Mouse (Mus musculus): ENCODE data around the gene Mepce. TPM values are rescaled to one million over a fixed set of nuclear protein-coding genes. Genes with fewer than 3 reads are reported as not detected.
"Not testable (repeated sequence)": the region's sequence is repeated elsewhere in the genome, so short reads cannot be mapped to it uniquely, and the experiment has no call there.

The Mepce gene
- total RNA-seq, 2 experiments from 2014 or later: 33.9 to 48.4 TPM

DNA sequence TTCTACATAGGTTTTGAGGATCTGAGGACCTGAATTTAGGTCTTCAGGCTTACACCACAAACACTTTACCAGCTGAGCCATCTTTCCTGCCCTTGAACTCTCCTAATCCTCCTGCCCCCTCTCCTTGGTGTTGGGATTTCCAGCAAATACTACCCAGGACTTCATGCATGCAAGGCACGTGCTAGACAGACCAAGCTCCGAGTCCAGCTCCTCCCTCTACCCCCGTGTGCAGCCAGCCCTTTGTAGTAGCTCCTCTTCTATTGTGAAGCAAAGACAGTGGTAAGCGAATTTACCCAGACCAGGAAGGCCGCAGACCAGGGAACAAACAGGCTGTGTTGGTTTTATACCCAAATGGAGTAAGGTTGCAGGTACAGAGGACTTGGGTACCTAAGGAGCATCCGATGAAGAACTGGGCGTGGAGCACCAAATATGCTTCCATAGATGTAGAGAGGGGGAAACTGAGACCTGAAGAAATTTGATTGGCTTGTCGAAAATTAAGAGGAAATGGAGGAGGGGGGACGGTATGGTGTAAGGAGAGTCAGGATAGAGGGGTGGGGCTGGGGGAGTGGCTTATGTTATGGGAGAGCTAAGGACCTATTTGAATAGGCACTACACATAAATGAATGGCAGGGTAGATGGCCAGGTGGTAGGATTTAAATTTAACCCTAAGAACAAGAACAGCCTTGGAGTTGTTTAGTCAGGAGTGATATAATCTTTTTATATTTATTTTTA is 22.7 kb downstream of the Mepce start:
- no peak for ATAC-seq (replicated peaks; ENCODE audit: poor library complexity, severe bottlenecking)

DNA sequence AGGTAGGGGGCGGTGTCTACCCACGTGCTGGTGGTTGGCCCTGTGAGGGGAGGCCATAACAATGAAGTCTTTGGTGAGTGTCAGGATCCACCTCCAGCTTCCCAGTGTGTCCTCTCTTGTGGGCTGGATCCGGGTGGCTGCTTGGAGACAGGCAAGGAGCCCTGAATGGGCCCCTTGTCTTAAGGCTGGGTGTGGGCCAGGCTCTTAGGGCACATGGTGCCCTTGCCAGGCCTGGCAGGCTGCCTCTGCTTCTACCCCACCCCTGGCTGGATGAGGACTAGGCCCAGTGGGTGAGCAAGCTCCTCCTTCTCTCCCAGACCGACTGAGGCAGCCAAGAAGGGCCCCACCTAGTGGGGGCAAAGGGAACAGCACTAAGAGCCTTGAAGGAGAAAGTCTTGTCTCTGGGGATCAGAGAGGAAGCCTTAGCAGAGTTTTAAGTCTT is 27.5 kb downstream of the Mepce start:
- ATAC-seq (replicated peaks; ENCODE audit: poor library complexity, severe bottlenecking): peak; percentile 87

DNA sequence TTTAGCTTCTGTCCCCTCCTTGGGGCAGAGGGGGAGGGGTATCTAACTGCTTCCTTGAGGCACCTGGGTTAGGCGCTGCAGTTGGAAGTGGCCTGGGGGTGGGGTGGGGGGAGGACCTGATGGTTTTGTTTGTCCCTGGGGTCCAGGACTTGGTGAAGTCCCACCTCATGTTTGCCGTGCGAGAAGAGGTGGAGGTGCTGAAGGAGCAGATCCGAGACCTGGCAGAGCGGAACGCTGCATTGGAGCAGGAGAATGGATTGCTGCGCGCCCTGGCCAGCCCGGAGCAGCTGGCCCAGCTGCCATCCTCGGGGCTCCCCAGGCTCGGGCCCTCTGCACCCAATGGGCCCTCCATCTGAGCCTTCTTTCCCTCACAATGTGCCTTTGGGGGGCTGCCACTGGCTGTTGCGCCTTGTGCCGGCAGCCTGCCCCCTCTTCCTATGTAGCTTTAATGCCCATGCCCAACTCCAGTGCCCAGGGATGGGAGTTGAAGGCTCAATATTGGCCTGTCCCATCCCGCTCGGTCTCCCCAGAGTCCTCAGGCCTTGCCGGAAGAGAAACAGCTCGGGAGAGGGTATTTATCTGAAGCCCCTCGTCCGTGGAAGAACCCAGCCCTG is 28.4 kb downstream of the Mepce start:
- ATAC-seq (replicated peaks; ENCODE audit: poor library complexity, severe bottlenecking): no peak

DNA sequence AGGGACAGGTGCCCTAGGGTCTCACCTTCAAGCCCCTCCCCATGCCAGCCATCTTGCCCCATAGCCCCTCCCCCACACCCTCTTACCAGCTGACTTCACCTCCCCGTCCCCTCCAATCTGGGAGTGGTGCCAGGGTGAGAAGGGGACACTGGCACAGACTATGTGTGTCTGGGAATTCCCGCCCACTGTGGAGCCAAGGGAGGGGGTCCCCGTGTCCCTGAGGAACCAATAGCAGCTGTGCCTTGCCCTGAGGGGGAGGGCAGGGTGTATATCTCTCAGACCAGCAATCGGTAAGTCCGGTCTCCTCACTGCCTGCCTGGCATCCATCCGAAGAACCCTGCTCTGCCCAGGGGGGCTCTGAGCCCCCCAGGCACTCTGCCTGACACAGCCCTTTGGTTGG is 29.6 kb downstream of the Mepce start:
- ATAC-seq (replicated peaks; ENCODE audit: poor library complexity, severe bottlenecking): no peak

DNA sequence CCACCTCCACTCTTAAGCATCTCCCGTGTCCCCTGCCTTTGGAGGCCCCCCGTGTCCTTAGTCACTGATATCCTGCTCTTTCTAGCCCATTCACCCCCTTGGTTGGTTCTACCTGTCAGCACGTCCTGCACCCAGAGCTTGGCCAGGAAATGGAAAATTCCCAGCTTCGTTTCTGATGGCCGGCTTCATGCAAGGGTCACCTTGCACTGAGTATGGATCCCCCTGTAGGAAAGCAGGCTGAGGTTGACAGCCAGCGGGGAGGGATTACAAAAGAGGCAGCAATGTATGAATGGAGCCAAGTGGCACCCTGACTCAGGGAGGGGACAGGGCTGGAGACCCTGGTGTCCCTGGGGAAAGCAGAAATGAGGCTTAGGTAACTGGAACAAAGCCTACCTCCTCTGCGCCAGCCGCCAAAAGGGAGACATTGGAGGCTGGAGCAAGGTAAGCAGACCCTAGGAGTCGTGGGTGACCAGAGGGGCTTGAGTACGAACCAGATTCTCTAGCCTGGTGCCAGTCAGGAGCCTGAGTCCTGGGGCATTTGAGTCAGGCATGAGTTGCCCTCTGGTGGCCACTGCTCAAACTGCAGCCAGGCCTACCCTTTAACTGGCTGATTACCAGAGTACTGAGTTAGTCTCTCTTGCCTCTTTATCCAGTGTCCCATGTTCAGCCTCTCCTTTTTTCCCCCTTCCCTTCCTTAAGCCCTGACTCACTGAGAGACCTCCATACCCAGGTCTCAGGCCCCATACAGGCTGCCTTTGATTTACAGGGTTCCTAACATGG is 30.4 kb downstream of the Mepce start:
- peak; percentile 67 for ATAC-seq (replicated peaks; ENCODE audit: poor library complexity, severe bottlenecking)

DNA sequence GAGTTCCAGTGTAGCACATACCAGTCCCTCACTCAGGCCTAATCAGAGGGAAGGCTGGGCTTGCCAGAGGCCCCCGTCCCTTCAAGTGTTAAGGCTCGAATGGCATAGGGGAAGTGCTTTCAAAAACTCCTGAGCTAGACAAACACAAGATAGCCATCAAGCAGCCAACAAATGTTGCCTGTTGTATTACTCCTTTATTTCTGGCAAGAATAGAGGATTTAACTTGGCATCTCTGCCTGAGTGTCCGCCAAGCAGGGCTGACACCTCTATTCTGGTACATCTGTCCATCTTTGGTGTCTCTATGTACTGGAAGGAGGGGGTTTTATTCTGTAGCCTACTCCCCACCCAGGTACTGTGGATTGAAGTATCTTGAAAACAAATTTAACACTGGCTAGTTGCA is 31.3 kb downstream of the Mepce start:
- no peak for ATAC-seq (replicated peaks; ENCODE audit: poor library complexity, severe bottlenecking)

DNA sequence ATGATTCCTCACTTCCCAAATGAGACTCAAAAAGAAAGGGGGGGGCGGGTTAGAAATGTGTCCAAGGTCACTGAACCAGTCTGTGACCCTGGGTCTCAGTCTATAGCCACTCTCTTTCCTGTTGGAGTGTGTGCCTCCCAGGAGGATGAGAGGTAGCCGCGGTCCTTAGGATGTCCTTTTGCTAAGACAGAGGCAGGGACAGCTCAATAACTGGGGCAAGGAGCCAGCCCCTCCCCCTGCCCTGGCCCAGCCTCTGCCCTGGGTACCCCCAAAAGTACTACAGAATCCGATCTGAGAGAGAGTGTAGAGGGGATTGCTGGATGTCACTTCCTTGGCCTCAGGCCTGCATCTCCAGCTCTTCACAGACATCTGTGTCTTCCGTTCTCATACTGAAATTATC is 32.0 kb downstream of the Mepce start:
- ATAC-seq (replicated peaks; ENCODE audit: poor library complexity, severe bottlenecking): no peak

DNA sequence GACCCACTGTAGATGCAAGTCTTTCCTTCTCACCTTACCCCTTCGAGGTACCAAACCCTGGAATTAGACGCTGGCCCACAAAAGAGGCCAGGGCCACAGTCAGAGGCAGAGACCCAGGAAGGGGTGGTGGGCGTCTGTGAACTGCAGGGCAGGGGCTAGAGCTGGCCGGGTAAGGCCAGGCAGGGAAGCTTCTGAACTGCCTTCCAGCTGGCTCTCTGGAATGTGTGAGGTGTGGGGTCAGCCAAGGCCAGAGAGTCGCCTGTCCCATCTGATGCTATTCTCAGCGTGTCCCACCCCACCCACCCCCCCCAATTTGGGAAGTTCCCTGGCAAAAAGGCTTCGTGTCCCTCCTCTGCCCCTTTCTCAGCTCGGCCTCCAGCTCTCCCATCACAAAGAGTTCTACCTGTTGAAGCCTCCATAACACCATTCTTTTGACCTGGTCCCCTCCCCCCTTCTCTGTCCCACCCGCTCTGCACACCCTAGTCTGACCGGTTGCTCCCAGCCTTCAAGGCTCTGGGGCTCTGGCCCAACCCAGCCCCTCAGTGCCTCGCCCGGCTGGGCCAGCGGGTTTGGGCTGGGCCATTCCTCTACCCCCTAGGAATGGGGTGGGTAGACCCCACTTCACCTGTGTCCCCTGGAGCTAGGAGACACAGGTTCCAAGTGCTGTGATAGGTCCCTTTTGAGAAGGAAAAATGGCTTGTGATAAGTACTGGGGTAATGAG is 34.2 kb downstream of the Mepce start:
- ATAC-seq (replicated peaks; ENCODE audit: poor library complexity, severe bottlenecking): no peak

DNA sequence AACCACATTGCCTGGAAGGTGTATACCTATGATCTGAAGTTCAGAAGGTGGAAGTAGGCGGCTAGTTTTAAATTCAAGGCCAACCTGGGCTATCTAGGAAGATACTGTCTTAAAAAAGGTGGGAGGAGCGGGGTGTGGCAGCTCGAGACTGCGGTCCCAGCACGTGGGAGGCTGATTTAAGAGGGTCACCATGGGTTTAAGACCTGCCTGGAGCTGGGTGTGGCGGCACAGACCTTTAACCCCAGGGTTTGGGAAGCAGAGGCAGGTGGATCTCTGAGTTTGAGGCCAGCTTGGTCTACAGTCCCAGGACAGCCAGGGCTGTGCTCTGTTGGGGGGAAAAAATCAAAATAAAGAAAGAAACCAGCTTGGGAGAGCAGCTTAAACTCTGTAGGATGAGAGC is 35.5 kb downstream of the Mepce start:
- no peak for ATAC-seq (replicated peaks; ENCODE audit: poor library complexity, severe bottlenecking)

DNA sequence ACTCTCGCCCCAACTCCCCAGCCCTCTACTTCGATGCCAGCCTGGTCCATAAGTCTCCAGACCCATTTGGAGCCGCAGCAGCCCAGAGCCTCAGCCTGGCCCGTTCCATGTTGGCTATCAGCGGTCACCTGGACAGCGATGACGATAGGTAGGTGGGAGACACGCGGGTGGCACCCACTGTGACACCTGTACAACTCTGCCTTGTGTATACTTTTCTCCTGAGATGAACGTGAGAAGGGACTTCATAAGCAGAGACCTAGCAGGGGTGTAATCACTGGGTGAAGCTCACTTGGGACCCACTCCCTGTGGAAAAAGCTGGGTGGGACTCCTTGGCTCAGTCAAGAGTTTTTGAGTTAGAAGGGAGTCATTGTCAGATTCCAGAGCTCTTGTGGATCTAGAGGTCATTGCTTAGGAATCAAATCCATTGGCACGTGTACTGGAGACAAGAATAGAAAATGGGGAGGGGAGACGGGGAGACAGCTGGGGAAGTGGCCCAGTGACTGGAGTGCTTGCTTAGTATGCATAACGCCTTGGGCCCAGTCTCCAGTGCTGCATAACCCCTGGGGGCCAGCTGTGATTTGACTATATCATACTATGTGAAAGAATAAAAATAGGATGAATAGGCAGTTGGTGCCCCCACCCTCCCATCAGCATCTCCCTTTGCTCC is 36.1 kb downstream of the Mepce start:
- ATAC-seq (replicated peaks; ENCODE audit: poor library complexity, severe bottlenecking): no peak

DNA sequence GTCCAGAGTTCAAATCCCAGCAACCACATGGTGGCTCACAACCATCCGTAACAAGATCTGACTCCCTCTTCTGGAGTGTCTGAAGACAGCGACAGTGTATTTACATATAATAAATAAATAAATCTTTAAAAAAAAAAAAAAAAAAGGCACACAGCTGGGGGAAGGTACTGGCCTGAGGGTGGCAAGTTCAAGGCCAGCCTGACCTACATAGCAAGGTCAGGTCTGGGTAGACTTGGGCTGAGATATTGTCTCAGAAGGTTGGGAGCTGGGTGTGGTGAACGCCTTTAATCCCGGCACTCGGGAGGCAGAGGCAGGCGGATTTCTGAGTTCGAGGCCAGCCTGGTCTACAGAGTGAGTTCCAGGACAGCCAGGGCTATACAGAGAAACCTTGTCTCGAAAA is 37.2 kb downstream of the Mepce start:
- not testable (repeated sequence) for ATAC-seq (replicated peaks; ENCODE audit: poor library complexity, severe bottlenecking)

DNA sequence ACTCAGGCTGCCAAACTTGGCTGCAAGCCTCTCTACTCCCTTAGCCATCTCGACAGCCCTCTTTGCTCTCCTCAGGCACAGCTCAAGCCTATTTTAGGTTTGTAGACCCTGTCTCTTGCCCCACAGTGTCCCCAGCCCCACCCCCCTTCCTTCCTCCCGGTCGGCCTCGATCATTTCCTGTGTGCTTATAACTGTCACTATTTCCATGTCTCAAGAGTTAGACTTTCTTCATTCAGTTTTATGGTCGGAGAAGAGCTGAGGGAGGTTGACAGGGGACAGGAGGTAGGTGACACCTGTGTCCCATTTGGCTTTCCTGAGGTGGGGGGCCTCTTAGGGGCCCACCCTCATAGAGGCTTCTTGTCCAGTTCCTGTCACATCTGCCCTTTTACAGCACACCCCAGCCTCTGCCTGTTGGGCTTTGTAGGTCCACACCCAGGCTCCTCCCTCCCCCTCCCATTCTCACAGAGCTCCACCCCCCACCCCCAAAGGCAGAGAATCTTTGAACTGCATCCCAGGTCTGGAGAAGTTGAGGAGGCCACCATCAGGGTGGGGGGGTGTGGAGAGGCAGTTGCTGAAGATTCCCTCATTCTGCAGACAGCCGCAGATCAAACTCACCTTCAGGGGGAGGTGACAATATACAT is 38.1 kb downstream of the Mepce start:
- ATAC-seq (replicated peaks; ENCODE audit: poor library complexity, severe bottlenecking): peak; percentile 29

DNA sequence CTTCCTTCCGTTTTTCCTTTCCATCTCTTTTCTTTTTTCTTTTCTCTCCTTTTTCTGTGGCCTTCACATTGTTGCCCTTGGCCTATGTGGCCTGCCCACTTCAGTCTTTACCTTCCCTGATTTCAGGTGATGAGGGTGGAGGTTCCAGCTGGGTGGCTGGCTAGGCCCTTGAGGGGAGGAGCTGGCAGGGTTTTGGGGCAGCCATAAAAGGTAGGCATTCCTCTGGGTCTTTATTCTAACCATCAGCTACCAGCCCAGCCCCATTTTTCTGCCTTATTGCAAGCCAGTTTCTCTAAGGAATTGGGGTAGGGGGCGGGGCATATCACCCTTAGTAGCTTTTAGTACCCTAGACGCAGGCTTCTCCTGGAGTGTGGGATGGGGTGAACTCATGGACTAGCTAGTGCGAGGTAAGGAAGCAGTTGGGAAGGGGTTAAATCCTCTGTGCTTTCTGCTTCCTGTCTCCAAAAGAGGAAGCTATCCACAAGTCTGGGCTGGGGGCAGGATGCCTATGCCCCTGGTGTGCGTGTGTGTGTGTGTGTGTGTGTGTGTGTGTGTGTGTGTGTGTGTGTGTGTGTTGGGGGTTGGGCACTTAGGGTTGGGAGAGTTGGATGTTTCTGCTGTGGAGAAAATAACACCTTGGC is 39.2 kb downstream of the Mepce start:
- peak; percentile 51 for ATAC-seq (replicated peaks; ENCODE audit: poor library complexity, severe bottlenecking)

DNA sequence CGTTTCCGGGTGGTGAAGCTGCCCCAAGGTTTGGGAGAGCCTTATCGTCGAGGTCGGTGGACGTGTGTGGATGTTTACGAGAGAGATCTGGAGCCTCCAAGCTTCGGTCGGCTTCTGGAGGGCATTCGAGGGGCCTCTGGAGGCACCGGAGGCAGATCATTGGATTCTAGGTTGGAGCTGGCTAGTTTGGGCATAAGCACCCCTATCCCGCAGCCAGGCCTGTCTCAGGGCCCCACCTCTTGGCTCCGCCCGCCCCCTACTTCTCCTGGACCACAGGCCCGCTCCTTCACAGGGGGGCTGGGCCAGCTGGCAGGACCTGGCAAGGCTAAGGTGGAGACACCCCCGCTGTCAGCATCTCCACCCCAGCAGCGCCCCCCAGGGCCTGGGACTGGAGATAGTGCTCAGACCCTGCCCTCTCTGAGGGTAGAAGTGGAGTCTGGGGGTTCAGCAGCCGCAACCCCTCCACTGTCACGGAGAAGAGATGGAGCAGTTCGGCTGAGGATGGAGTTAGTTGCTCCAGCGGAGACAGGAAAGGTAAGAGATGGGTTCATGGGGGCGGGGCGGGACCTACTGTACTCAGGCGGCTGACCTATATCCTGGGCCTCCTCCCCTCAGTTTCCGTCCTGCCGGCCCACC is 40.0 kb downstream of the Mepce start:
- ATAC-seq (replicated peaks; ENCODE audit: poor library complexity, severe bottlenecking): 0 out of 2 replicates have a peak, but pooled peaks have one; percentile 6

DNA sequence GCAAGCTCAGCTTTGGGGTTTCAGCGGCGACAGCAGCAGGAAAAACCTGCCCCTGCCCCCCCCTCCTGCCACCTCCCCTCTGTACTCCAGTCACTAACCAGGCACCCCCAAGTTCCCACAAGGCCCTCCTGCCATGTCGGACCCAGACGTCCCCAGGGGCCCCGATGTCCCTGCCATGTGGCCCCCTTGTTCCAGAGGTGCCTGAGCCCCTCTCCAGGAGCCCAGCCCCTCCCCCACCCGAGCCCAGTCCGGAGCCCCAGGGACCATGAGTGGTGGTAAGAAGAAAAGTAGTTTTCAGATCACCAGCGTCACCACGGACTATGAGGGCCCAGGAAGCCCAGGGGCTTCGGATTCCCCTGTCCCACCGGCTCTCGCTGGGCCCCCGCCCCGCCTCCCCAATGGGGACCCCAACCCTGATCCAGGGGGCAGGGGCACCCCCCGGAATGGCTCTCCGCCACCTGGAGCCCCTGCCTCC is 40.6 kb downstream of the Mepce start:
- no peak for ATAC-seq (replicated peaks; ENCODE audit: poor library complexity, severe bottlenecking)

DNA sequence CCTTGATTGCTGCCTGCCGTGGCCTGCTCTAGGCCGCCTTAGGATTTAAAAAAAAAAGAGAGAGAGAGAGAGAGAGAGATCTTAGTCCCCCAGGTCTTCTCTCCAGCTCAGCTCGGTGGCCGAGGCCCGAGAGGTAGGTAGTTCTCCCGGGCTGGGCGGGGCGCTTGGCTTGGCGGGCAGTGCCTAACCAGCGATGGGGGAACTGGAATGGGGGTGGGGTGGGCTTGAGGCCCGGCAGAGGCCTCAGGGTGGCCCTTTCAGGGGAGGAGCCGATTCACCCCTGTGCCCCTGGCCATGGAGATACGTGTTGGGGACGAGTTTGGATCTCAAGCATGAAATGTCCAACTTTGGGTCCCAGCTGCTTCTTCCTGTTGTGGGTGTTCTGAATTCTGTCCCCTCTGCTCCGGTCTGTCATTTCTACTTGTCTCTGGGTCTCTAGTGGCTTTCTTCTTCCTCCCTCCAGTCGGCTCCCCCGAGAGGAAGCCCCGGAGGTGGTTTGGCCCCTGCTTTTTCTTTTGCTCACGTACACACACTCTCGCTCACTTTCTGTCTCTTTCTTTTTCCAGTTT is 41.1 kb downstream of the Mepce start:
- peak; percentile 10; the same call in 1 of the 2 replicates for ATAC-seq (replicated peaks; ENCODE audit: poor library complexity, severe bottlenecking)

DNA sequence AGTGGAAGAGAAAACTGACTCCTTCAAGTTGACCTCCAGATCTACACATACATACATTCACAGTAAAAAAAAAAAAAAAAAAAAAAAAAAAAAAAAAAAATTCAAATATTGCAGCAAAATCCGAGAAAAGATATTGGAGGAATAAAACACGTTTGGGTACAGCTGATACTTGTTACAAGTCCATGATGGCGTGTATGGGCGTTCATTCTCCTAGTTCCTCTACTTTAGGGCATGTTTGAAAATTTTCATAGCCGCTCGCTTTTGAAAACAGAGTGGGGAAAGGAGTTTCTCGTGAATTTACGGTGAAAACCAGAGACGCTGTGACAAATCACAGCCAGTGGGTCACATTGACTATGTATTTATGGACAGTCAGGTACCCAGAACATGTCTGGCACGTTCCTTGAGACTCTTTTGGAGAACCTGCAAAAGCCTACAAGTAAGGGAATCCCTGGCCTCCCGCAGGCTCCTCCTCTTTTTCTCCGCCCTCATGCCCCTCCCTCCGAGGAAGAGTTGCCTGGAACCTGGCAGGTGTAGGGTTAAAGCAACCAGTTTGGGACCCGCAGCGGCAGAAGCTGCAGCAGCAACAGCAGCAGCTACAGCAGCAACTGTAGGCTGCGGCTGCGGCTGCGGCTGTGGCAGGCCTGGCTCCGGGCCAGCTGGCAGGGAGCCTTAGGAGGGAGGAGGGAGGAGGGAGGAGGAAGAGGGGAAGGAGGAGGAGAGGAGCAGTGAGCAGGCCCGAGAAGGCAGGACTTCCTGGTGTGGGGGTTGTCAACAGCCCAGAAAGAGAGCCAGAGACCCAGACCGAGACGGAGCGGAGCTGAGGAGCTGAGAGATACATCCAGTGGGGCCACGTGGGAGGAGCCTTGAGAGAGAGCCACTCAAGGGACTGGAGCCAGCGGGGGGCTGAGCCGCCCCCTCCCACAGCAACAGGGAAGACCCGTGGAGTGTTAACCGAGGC is 42.0 kb downstream of the Mepce start, which contains the start of gene Tsc22d4:
Gene Tsc22d4, plus strand, starts transcription at position 517 of the 958 bp plus-strand sequence.
- ATAC-seq (replicated peaks; ENCODE audit: poor library complexity, severe bottlenecking): peak; percentile 54
